Mouse (Mus musculus): ENCODE results near the gene Arsj. TPM values are rescaled to one million over a fixed set of nuclear protein-coding genes. Genes with fewer than 3 reads are reported as not detected.
A peak's percentile ranks its signal among the peaks of the same experiment; 100 is the strongest.

Gene Arsj
- polyA plus RNA-seq, 3 experiments from 2014 or later = not detected

- ATAC-seq = peak; percentile 61
Measured at GRCm38 (mm10) chr3:126402836-126403235, 39.4 kb downstream of the Arsj start.

- ATAC-seq = no peak
Measured at GRCm38 (mm10) chr3:126404199-126404598, 40.7 kb downstream of the Arsj start.

DNA sequence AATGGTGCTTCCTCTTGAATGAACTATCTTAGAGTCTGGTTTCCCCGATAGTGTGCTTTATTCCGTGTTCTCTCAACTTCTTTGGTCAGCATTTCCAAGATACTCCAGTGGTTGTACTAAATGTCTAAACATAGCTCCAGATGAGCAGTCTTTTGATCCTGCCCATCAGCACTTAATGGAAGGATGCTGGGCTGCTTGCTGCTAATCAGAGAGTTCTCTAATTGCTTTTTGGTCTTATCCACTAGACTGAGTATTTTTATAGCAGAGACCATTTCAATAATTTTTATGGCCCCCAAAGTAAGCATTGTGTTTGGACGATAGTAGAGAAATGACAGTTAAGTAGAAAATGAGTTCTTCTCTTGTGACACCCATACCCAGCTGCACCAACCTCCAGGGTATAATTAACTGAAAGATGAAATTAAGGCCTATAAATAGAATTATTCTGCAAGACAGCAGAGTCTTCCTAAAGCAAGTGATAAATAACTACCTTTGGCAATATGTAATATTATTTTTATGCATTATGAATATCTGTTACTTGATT is 67.1 kb downstream of the Arsj start:
- no peak for ATAC-seq

GRCm38 (mm10) chr3:126439331-126439730 is 75.8 kb downstream of the Arsj start:
- ATAC-seq = no peak

DNA sequence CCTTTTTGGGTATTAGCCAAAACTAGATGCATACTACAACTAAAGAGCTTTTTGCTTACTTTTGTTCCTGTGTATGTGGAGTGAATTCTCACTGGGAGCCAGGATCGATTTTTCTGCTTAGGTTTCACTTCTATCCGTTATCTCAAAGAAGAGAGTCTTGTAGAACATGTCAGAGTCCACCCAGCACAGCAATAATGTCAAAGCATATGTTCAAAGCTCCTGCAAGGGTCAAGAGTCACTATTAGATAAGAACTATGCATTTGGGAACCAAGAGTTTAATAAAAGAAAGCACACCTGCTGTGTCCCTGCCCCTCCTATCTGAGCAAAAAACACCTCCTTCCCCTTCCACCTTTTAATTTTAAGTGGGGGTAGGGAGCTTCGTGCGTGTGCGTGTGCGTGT is 85.6 kb downstream of the Arsj start:
- ATAC-seq = no peak

DNA sequence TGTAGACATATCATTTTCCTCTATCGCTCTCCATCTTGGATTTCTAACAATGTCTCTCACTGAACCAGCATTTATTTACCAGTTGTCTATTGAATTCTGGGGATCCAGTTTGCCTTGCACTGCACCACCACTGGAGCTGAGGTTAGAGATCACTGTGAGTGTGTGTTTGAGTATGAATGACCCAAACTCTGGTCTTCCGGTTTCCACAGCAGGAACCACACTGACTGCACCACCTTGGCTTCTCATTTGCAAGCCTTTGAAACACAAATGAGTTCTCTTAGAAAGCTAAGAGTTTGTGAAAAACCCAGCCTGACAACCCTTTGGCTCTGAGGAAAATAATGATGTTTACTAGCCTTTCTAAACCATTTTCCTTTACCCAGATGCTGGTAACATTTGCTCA is 86.0 kb downstream of the Arsj start:
- no peak for ATAC-seq

DNA sequence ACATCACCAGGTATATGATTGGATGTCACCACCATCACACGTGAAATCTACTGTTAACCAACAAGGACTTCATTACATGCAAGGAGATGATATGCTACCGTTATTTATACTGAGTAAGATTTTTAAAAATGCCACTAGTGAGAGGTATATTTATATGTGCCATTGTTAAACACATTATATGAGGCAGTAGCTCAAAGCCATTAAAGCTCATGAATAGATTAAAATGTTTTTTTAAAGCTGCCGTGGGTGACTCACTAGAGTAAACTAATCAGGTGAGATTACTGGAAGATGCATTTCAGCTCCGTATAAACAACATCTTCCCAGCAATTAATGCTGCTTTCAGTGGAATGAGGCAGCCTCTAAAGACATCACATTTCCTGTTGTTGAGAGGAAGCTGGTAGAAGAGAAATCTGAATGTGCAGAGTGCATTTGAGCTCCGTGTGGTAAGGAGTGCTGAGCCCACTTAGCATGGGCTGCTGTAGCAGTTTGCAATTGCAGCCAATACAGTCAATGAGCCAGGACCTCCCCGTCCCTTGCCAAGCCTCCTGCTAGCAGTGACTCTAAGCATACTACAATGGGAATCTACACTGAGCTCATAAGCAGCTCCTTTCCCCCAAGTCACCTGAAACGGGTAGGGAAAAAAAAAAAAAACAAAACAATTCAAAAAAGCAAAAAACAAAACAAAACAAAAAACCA is 92.5 kb downstream of the Arsj start:
- ATAC-seq = no peak

- ATAC-seq = no peak
Measured at GRCm38 (mm10) chr3:126463119-126463815, 99.8 kb downstream of the Arsj start.

DNA sequence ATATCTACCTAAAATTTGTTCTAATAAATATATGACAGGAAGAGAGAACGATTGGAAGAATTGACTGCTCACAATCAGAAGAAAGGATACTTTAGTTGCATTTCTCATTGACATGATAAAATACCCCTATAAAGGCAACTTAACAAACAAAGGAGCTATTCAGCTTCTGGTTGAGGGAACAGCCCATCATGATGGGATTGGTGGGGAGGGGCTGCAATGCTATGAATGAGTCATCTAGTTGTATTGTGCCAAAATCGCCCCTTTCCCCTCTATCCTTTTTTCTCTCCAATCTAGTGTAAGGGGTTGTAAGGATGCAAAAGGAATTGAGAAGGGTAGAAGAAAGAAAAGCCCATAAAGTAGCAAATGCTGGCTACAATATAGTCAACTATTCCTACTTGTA is 100.8 kb downstream of the Arsj start:
- ATAC-seq = no peak

Other genes with a start within 250 kb of the Arsj start
- 10 to 100 TPM; 57.4 to 90.2 (median 67.9) TPM for gene Camk2d, start 232.6 kb downstream of the Arsj start, polyA plus RNA-seq (2017; shearing (Covaris generic))